Mouse (Mus musculus) left cerebral cortex, adult 2 months (tissue): Measurements from ENCODE around the gene Cdc42ep1. TPM values are rescaled to one million over a fixed set of nuclear protein-coding genes. Genes with fewer than 3 reads are reported as not detected.
"Not testable (repeated sequence)": the region's sequence is repeated elsewhere in the genome, so short reads cannot be mapped to it uniquely, and the experiment has no call there.

Source experiments
- DNase-seq, 2 experiments: peaks; one replicate each; pipeline ENCODE4 v3.0.0; 2021 to 2022; ENCODE audit warnings: low spot score in 2 of 2, mixed read lengths in 1 of 2; ENCODE audit errors: extremely low spot score in 1 of 2
- H3K27ac ChIP-seq: fragments of 200-600 bp; 2 replicates; pipeline ENCODE4 v1.8.1; 2022
- H3K4me3 ChIP-seq: fragments of 200-600 bp; 2 replicates; pipeline ENCODE4 v1.8.1; 2022
- CTCF ChIP-seq: fragments of 200-600 bp; IDR thresholded peaks from 2 replicates; pipeline ENCODE4 v1.8.1; 2022; ENCODE audit warnings: antibody characterized with exemption, mild to moderate bottlenecking, moderate library complexity
- intact Hi-C: fragments of 180-260 bp; cut with DNase I; formaldehyde crosslinking; loops from one replicate; pipeline ENCODE4 v1.15.1; 2025
- total RNA-seq, 2 experiments: library from RNA; stranded (reverse); gene quantifications; 2 replicates each; pipeline ENCODE4 v1.2.3; 2021

The Cdc42ep1 gene
- total RNA-seq, 2 experiments from 2014 or later: 10.6 to 13.1 TPM

GRCm38 (mm10) chr15:78874989-78875388, 32.6 kb downstream of the Cdc42ep1 start:
- TF ChIP-seq CTCF: no peak
- Histone ChIP-seq H3K4me3 (no peak overlapping the region), H3K27ac (no peak overlapping the region)
- DNase-seq: no peak
- intact Hi-C loops: no loop called here

- intact Hi-C loops: no loop called here
- no peak for TF ChIP-seq CTCF
- DNase-seq: no peak
- H3K27ac ChIP-seq: peak overlapping the region; percentile 98; the same call in 1 of the 2 replicates
- H3K4me3 ChIP-seq: no peak overlapping the region
Observed at GRCm38 (mm10) chr15:78875537-78875936, 33.1 kb downstream of the Cdc42ep1 start.

DNA sequence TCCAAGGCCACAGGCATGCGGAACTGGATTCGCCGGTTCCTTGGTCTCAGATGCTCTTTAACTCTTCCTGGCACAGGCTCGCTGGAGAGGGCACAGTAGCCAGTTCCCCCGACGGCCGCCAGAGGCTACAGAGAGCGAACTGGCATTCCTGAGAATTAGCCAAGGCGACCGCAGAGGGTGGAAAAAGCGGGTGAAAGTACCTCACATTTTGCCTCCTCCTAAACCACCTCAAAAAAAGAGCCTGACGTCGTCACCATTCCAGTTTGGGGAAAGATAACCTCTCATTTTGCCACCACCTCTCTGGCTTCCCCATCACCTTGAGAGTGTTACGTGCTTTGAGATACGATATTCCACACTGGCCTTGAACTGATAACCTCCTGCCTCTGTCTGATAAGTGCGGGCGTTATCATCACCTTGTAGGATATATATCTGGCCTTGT, 33.9 kb downstream of the Cdc42ep1 start:
- DNase-seq: peak; percentile 75 to 78
- intact Hi-C loops: no loop called here
- peak overlapping the region; percentile 78 for H3K4me3 ChIP-seq
- peak overlapping the region; percentile 98 for H3K27ac ChIP-seq
- TF ChIP-seq CTCF: peak; percentile 79

DNA sequence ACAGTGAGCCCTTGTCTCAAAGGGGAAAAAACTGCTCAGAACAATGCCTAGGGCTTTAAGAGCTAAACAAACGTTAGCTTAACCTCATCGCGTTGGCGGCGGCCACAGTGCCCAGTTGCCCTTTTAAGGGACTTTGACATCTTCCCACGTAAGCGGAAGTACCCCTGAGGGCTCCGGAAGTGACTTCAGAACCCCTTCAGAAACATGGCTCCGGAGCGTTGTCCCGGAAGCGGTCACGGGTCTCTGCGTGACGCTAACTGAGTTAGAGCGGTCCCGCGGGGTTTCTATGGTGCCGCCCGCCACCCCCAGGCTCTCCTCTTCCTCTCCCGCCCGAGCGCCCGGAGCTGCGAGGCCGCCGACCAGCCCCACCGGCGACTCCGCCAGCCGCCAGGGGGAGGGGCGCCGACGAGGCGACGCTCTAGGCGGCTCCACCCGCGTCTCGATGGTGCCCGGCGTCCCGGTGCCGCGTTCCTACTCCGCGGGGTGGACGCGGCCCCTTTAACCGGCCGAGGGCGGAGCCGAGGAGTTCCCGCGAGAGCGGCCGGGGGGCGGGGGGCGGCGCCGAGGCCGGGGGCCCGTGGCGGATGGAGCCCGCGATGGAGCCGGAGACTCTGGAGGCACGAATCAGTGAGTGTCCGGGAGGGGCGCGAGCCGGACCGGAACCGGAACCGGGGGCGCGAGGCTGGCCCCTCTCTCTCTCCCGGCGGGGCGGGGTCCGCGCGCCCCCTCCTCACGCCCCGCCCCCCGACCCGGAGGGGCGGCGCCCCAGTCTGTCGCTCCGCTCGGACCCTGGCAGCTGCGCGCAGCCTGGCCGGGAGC, 34.8 kb downstream of the Cdc42ep1 start, which contains the start of gene Gga1:
Gga1 (plus strand) TSS at position 200 of the 819 bp plus-strand sequence.
- peak within 1 kb of the TSS; percentile 78 for H3K4me3 ChIP-seq
- peak; percentile 20; the same call in 1 of the 2 replicates for TF ChIP-seq CTCF
- intact Hi-C loops: no loop called here
- H3K27ac ChIP-seq: peak within 1 kb of the TSS; percentile 98
- DNase-seq: peak; percentile 91 to 92

DNA sequence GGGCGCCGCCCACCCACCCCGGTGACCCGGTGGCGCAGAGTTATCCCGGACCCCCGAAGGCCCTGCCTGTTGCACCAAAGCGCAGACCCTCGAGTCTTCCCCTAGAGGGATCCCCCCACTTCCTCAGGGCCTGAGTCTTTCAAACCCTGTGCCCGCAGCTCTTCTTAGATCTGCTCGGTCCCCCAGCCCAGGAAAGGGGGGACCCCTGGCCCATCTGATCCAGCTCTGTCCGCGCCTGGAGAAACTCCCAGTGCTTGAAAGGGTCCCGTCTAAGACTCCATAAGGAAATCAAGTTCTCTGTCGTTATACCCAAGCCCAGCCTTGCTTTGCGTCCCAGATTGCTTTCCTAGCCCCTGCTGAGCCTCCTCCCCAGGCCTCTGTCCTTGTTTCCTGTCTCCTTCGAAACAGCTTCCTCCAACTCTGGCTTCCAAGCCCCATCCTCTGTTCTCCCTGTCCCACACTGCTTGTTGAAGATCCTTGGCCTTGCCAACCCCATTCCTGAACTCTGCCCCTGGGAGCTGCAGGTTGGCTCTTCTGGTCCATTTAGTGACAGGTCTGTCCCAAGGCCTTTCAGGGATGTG, 35.5 kb downstream of the Cdc42ep1 start:
- no peak for TF ChIP-seq CTCF
- DNase-seq: no peak
- Histone ChIP-seq H3K27ac (peak overlapping the region; percentile 98), H3K4me3 (peak overlapping the region; percentile 78)
- intact Hi-C loops: no loop called here

GRCm38 (mm10) chr15:78878792-78879516, 36.5 kb downstream of the Cdc42ep1 start:
- intact Hi-C loops, H3K4me3 ChIP-seq, H3K27ac ChIP-seq, DNase-seq: not testable (repeated sequence)

GRCm38 (mm10) chr15:78880432-78880831, 38.0 kb downstream of the Cdc42ep1 start:
- no peak overlapping the region for H3K4me3 ChIP-seq
- intact Hi-C loops: no loop called here
- no peak for DNase-seq
- H3K27ac ChIP-seq: no peak overlapping the region
- no peak for TF ChIP-seq CTCF

DNA sequence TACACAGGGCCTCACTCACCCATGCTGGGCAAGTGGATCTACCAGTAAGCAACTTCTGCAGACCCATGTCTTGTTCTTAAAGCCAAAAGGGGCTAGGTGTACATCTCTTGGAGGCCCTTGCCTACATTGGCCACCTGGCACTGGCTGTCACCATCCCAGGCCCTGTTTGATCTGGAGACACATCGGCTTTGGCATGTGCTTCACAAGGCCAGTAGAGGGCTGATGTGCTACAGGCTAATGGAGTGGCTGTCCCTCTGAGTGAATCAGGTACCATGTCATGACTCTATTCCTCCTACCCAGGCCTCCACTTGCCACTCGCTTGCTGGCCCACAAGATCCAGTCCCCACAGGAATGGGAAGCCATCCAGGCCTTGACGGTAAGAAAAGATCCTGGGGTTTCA, 39.4 kb downstream of the Cdc42ep1 start:
- Histone ChIP-seq H3K4me3 (no peak overlapping the region), H3K27ac (no peak overlapping the region)
- intact Hi-C loops: no loop called here
- no peak for DNase-seq
- TF ChIP-seq CTCF: no peak

DNA sequence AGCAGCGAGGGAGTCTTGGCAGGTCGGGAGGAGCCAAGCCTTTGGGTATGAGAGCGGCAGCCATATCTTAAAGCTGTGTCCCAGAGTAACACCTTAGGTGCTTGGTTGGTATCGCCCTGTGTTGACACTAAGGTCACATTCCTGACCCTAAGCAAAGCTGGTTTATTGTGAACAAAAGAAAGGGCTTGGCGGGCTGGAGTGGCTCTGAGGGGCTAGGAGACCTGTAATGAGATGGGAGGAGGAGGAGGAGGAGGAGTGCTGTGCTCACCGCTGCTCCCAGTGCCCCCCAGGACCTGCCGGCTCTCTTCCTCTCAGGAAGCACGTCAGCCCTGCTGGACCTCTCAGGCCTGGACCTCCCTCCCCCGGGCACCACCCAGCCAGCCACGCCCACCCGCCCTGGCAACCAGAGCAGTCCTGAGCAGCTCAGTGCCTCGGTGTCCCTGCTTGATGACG, 47.0 kb downstream of the Cdc42ep1 start:
- DNase-seq: no peak
- no peak overlapping the region for H3K27ac ChIP-seq
- intact Hi-C loops: no loop called here
- TF ChIP-seq CTCF: no peak
- H3K4me3 ChIP-seq: no peak overlapping the region

GRCm38 (mm10) chr15:78892440-78892839, 50.0 kb downstream of the Cdc42ep1 start:
- DNase-seq: no peak
- Histone ChIP-seq H3K4me3 (no peak overlapping the region), H3K27ac (no peak overlapping the region)
- no peak for TF ChIP-seq CTCF
- intact Hi-C loops: no loop called here

- no peak for DNase-seq
- 0 out of 2 replicates have a peak overlapping the region, but pooled peaks have one; percentile 15 for H3K27ac ChIP-seq
- intact Hi-C loops: no loop called here
- TF ChIP-seq CTCF: no peak
- no peak overlapping the region for H3K4me3 ChIP-seq
Observed at GRCm38 (mm10) chr15:78894726-78895125, 52.3 kb downstream of the Cdc42ep1 start.

DNA sequence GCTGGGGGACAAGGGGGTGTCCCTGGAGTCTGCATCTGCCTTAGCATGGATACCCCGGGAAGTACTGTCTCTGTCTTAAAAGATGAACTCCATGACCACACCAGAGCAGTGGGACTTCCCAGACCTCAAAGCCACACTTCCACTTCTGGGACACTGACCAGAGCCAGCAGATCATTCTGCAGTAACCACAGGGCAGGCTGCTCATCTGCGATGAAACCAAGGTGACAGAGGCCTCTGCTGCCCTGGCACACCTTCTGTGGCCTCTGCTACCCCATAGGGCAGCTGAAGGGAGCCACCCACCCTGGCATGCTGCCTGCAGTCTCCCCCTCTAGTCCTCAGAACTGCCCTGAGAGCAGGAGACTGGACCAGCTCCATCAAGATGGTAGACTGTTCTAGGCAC, 53.3 kb downstream of the Cdc42ep1 start:
- H3K4me3 ChIP-seq: no peak overlapping the region
- TF ChIP-seq CTCF: no peak
- intact Hi-C loops: no loop called here
- H3K27ac ChIP-seq: no peak overlapping the region
- DNase-seq: no peak
